Mouse (Mus musculus): Measurements from ENCODE around the gene Gng2. TPM values are rescaled to one million over a fixed set of nuclear protein-coding genes. Genes with fewer than 3 reads are reported as not detected.

Gene Gng2
- total RNA-seq (2023), result 33.6 TPM

GRCm38 (mm10) chr14:19977271-19978024 lies at the start of gene Gng2:
TSS of gene Gng2 (minus strand) at chr14:19977627.

GRCm38 (mm10) chr14:19823321-19824142 lies 153.9 kb downstream of the Gng2 start, which contains the start of gene Rtraf:
TSS of gene Rtraf (minus strand) at chr14:19823824.

Other genes starting within 250 kb of the Gng2 start
- 2.8 TPM for gene Nid2, start 226.4 kb downstream of the Gng2 start, total RNA-seq (2023)
- 48.0 TPM for gene Rtraf, start 153.8 kb downstream of the Gng2 start, total RNA-seq (2023)
- 8.6 TPM for gene Saysd1, start 160.9 kb upstream of the Gng2 start, total RNA-seq (2023)
- 1.6 TPM for gene Kcnk5, start 204.2 kb upstream of the Gng2 start, total RNA-seq (2023)